Mouse (Mus musculus) E14TG2a.4 (cell line): ENCODE data around the gene Igf1r.
"Not testable (repeated sequence)": the region's sequence is repeated elsewhere in the genome, so short reads cannot be mapped to it uniquely, and the experiment has no call there.

ENCODE experiments used
- CTCF ChIP-seq: conservative IDR thresholded peaks from 2 replicates; pipeline ENCODE4 v1.5.1; 2014; ENCODE audit warnings: low read length
- NANOG ChIP-seq: IDR thresholded peaks from 2 replicates; pipeline ENCODE4 v1.6.1; 2014; ENCODE audit warnings: borderline replicate concordance, low read length, mixed read lengths
- POU5F1 ChIP-seq: IDR thresholded peaks from 2 replicates; pipeline ENCODE4 v1.6.1; 2014; ENCODE audit warnings: low read length, borderline replicate concordance

DNA sequence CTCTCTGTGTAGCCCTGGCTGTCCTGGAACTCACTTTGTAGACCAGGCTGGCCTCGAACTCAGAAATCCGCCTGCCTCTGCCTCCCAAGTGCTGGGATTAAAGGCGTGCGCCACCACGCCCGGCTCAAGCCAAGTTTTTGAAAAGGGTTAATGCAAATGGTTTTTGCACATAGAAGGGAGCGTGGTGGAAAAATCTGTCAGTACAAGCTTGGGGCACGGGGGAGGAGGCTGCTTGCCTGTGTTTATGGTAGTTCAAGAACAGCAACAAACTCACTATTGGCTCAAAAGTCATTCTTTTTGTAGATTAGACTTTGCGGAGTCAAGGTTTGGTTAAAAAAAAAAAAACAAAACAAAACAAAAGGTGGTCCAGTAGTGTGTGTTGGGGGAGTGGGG lies 322.8 kb downstream of the Igf1r start:
- not testable (repeated sequence) for TF ChIP-seq CTCF, POU5F1, NANOG
